Mouse (Mus musculus): ENCODE results near the gene Txlna. TPM values are rescaled to one million over a fixed set of nuclear protein-coding genes. Genes with fewer than 3 reads are reported as not detected.

Gene Txlna
- polyA plus RNA-seq, 1 experiment from 2014 or later, result 14.0 TPM

GRCm38 (mm10) chr4:129648656-129649055, 7.8 kb upstream of the Txlna start:
- 59% methylated on average over 1 of the region's 1 CpGs for WGBS (ENCODE audit: insufficient replicate concordance)

GRCm38 (mm10) chr4:129645204-129645603, 4.3 kb upstream of the Txlna start:
- DNase-seq, result no peak
- no peak overlapping the region for H3K27ac ChIP-seq (ENCODE audit: low read depth)
- peaks cover 6% of the 10 kb centered on the region; the same call in 1 of the 2 replicates for H3K4me1 ChIP-seq (ENCODE audit: insufficient read depth)
- 55% methylated on average over 6 of the region's 6 CpGs for WGBS (ENCODE audit: insufficient replicate concordance)
- H3K4me3 ChIP-seq (ENCODE audit: low read depth, low read length), result no peak overlapping the region
- peaks cover 43% of the 10 kb centered on the region for H3K36me3 ChIP-seq (replicated peaks; ENCODE audit: insufficient read depth, low read length)
- H3K9ac ChIP-seq (replicated peaks), result no peak overlapping the region
- no peaks in the 10 kb centered on the region for H3K9me3 ChIP-seq (ENCODE audit: low read length)
- no peak overlapping the region for H3K4me2 ChIP-seq (ENCODE audit: low read depth, low read length)
- no peak for TF ChIP-seq CTCF (IDR thresholded peaks at IDR 0.05; ENCODE audit: low read depth)
- no peak for TF ChIP-seq EP300 (IDR thresholded peaks at IDR 0.05; ENCODE audit: low read depth)
- no peak for ATAC-seq
- no peaks in the 10 kb centered on the region for H3K27me3 ChIP-seq (ENCODE audit: insufficient read depth, low read length)

More at GRCm38 (mm10) chr4:129648656-129649055, 7.8 kb upstream of the Txlna start:
- H3K36me3 ChIP-seq (replicated peaks; ENCODE audit: insufficient read depth, low read length), result peaks cover 63% of the 10 kb centered on the region
- no peak for TF ChIP-seq CTCF (IDR thresholded peaks at IDR 0.05; ENCODE audit: low read depth)
- TF ChIP-seq EP300 (IDR thresholded peaks at IDR 0.05; ENCODE audit: low read depth), result no peak
- no peak for ATAC-seq
- no peak overlapping the region for H3K4me2 ChIP-seq (ENCODE audit: low read depth, low read length)
- no peaks in the 10 kb centered on the region for H3K4me1 ChIP-seq (ENCODE audit: insufficient read depth)
- H3K27me3 ChIP-seq (ENCODE audit: insufficient read depth, low read length), result no peaks in the 10 kb centered on the region
- no peak for DNase-seq
- H3K27ac ChIP-seq (ENCODE audit: low read depth), result no peak overlapping the region
- no peak overlapping the region for H3K9ac ChIP-seq (replicated peaks)
- H3K4me3 ChIP-seq (ENCODE audit: low read depth, low read length), result no peak overlapping the region
- no peaks in the 10 kb centered on the region for H3K9me3 ChIP-seq (ENCODE audit: low read length)

GRCm38 (mm10) chr4:129641756-129642155, 891 bp upstream of the Txlna start:
- no peak overlapping the region for H3K9ac ChIP-seq (replicated peaks)
- 59% methylated on average over 5 of the region's 5 CpGs for WGBS (ENCODE audit: insufficient replicate concordance)
- no peaks in the 10 kb centered on the region for H3K27me3 ChIP-seq (ENCODE audit: insufficient read depth, low read length)

GRCm38 (mm10) chr4:129640101-129640637, 696 bp downstream of the Txlna start:
- Histone ChIP-seq H3K9ac (replicated peaks) (peak overlapping the region; percentile 70), H3K9me3 (ENCODE audit: low read length) (no peaks in the 10 kb centered on the region), H3K4me1 (ENCODE audit: insufficient read depth) (peaks cover 19% of the 10 kb centered on the region), H3K36me3 (replicated peaks; ENCODE audit: insufficient read depth, low read length) (peaks cover 41% of the 10 kb centered on the region), H3K4me3 (ENCODE audit: low read depth, low read length) (peak overlapping the region; percentile 75), H3K27me3 (ENCODE audit: insufficient read depth, low read length) (no peaks in the 10 kb centered on the region), H3K27ac (ENCODE audit: low read depth) (peak overlapping the region; percentile 81), H3K4me2 (ENCODE audit: low read depth, low read length) (peak overlapping the region; percentile 96)
- ATAC-seq (no peak), DNase-seq (peak; percentile 41)
- no peak for TF ChIP-seq EP300 (IDR thresholded peaks at IDR 0.05; ENCODE audit: low read depth)
- TF ChIP-seq CTCF (IDR thresholded peaks at IDR 0.05; ENCODE audit: low read depth), result no peak
- WGBS (ENCODE audit: insufficient replicate concordance), result 4% methylated on average over 17 of the region's 17 CpGs

More at GRCm38 (mm10) chr4:129641756-129642155, 891 bp upstream of the Txlna start:
- DNase-seq (no peak), ATAC-seq (no peak)
- Histone ChIP-seq H3K9me3 (ENCODE audit: low read length) (no peaks in the 10 kb centered on the region), H3K4me1 (ENCODE audit: insufficient read depth) (peaks cover 19% of the 10 kb centered on the region), H3K4me2 (ENCODE audit: low read depth, low read length) (peak overlapping the region; percentile 96), H3K4me3 (ENCODE audit: low read depth, low read length) (0 out of 2 replicates have a peak overlapping the region, but pooled peaks have one; percentile 75), H3K27ac (ENCODE audit: low read depth) (peak overlapping the region; percentile 48; the same call in 1 of the 2 replicates), H3K36me3 (replicated peaks; ENCODE audit: insufficient read depth, low read length) (peaks cover 38% of the 10 kb centered on the region)
- TF ChIP-seq EP300 (IDR thresholded peaks at IDR 0.05; ENCODE audit: low read depth) (no peak), CTCF (IDR thresholded peaks at IDR 0.05; ENCODE audit: low read depth) (no peak)

- Histone ChIP-seq H3K4me2 (ENCODE audit: low read depth, low read length) (peak overlapping the region; percentile 96), H3K27ac (ENCODE audit: low read depth) (peak overlapping the region; percentile 81; the same call in 1 of the 2 replicates), H3K27me3 (ENCODE audit: insufficient read depth, low read length) (no peaks in the 10 kb centered on the region), H3K36me3 (replicated peaks; ENCODE audit: insufficient read depth, low read length) (peaks cover 44% of the 10 kb centered on the region), H3K4me1 (ENCODE audit: insufficient read depth) (peaks cover 19% of the 10 kb centered on the region), H3K4me3 (ENCODE audit: low read depth, low read length) (no peak overlapping the region), H3K9me3 (ENCODE audit: low read length) (no peaks in the 10 kb centered on the region), H3K9ac (replicated peaks) (peak overlapping the region; percentile 38; the same call in 1 of the 2 replicates)
- ATAC-seq (no peak), DNase-seq (no peak)
- TF ChIP-seq CTCF (IDR thresholded peaks at IDR 0.05; ENCODE audit: low read depth), result no peak
- no peak for TF ChIP-seq EP300 (IDR thresholded peaks at IDR 0.05; ENCODE audit: low read depth)
- 80% methylated on average over 15 of the region's 15 CpGs for WGBS (ENCODE audit: insufficient replicate concordance)
Observed at GRCm38 (mm10) chr4:129639221-129639620, 1.6 kb downstream of the Txlna start.

GRCm38 (mm10) chr4:129633852-129634251, 7.0 kb downstream of the Txlna start:
- WGBS (ENCODE audit: insufficient replicate concordance), result 67% methylated on average over 6 of the region's 6 CpGs
- DNase-seq (no peak), ATAC-seq (peak; percentile 58)
- H3K27ac ChIP-seq (ENCODE audit: low read depth), result no peak overlapping the region
- no peak overlapping the region for H3K4me3 ChIP-seq (ENCODE audit: low read depth, low read length)
- peaks cover 2% of the 10 kb centered on the region for H3K4me1 ChIP-seq (ENCODE audit: insufficient read depth)
- H3K4me2 ChIP-seq (ENCODE audit: low read depth, low read length), result no peak overlapping the region
- peaks cover 87% of the 10 kb centered on the region for H3K36me3 ChIP-seq (replicated peaks; ENCODE audit: insufficient read depth, low read length)
- H3K9ac ChIP-seq (replicated peaks), result no peak overlapping the region
- no peaks in the 10 kb centered on the region for H3K9me3 ChIP-seq (ENCODE audit: low read length)
- TF ChIP-seq CTCF (IDR thresholded peaks at IDR 0.05; ENCODE audit: low read depth) (no peak), EP300 (IDR thresholded peaks at IDR 0.05; ENCODE audit: low read depth) (no peak)
- H3K27me3 ChIP-seq (ENCODE audit: insufficient read depth, low read length), result no peaks in the 10 kb centered on the region
